Mouse (Mus musculus) forebrain, postnatal 0 days (tissue): ENCODE data around the gene Pcx. TPM values are rescaled to one million over a fixed set of nuclear protein-coding genes. Genes with fewer than 3 reads are reported as not detected.

ENCODE experiments used
- ATAC-seq: fragments of 200-750 bp; cut with Nextera tagmentation; 2 replicates; pipeline ENCODE4 v1.8.0; 2017; ENCODE audit warnings: mild to moderate bottlenecking, moderate library complexity
- DNase-seq: peaks from one replicate; pipeline ENCODE4 v3.0.0-alpha.2; 2015
- H3K27ac ChIP-seq: fragments of 300-500 bp; sonication (generic); 2 replicates; pipeline ENCODE4 v1.5.1; 2014; ENCODE audit warnings: low read depth, mild to moderate bottlenecking, antibody characterized with exemption, low read length, moderate library complexity, mixed read lengths
- H3K27me3 ChIP-seq: fragments of 300-500 bp; sonication (generic); 2 replicates; pipeline ENCODE4 v1.6.1; 2014; ENCODE audit warnings: mild to moderate bottlenecking, low read length, mixed read lengths; ENCODE audit not compliant: insufficient read depth
- H3K36me3 ChIP-seq: fragments of 300-500 bp; sonication (generic); 2 replicates; pipeline ENCODE4 v1.6.1; 2014; ENCODE audit warnings: mild to moderate bottlenecking, moderate library complexity; ENCODE audit not compliant: insufficient read depth
- H3K4me1 ChIP-seq: fragments of 300-500 bp; sonication (generic); 2 replicates; pipeline ENCODE4 v1.6.1; 2014; ENCODE audit warnings: antibody characterized with exemption; ENCODE audit not compliant: insufficient read depth
- H3K4me2 ChIP-seq: fragments of 300-500 bp; sonication (generic); 2 replicates; pipeline ENCODE4 v1.6.1; 2014; ENCODE audit warnings: low read depth, mild to moderate bottlenecking, moderate library complexity
- H3K4me3 ChIP-seq: fragments of 300-500 bp; sonication (generic); 2 replicates; pipeline ENCODE4 v1.5.1; 2014; ENCODE audit warnings: low read depth, low read length, mixed read lengths
- H3K9ac ChIP-seq: fragments of 300-500 bp; sonication (generic); 2 replicates; pipeline ENCODE4 v1.6.1; 2014; ENCODE audit warnings: mild to moderate bottlenecking
- H3K9me3 ChIP-seq: fragments of 300-500 bp; sonication (generic); 2 replicates; pipeline ENCODE4 v1.6.1; 2016; ENCODE audit warnings: low read length
- CTCF ChIP-seq: sonication (generic); IDR thresholded peaks from 2 replicates; pipeline ENCODE4 v1.5.1; 2016; ENCODE audit warnings: antibody characterized with exemption, control low read depth, low read depth
- WGBS: fragments of 180-500 bp; shearing (Covaris S2); extraction: QIAGEN DNeasy Blood & Tissue Kit; methylation state at CpG from one replicate; pipeline ENCODE4 v1.1.7; 2014; 5-methylcytosine and 5-hydroxymethylcytosine counted together
- polyA plus RNA-seq: library from polyadenylated mRNA; unstranded; fragments of >200 nt; fragmentation: Nextera tagmentation; extraction: Ambion mirVana; gene quantifications from 2 replicates; pipeline ENCODE4 v1.2.1, GENCODE M21; 2015
- total RNA-seq: library from RNA; depleted of rRNA; stranded (reverse); fragments of >200 nt; gene quantifications from 2 replicates; pipeline ENCODE4 v1.2.3, GENCODE M21; 2014

Pcx gene
- total and polyA plus RNA-seq, 2 experiments from 2014 or later = 34.5 to 40.7 TPM

GRCm38 (mm10) chr19:4511116-4511841 lies 1.0 kb downstream of the Pcx start:
- no peaks in the 10 kb centered on the region for H3K36me3 ChIP-seq
- WGBS = 5% methylated on average over 13 of the region's 13 CpGs
- no peaks in the 10 kb centered on the region for H3K9me3 ChIP-seq
- no peak for ATAC-seq
- peak overlapping the region; percentile 81 for H3K4me3 ChIP-seq
- TF ChIP-seq CTCF = no peak
- H3K27ac ChIP-seq = no peak overlapping the region
- peak overlapping the region; percentile 72 for H3K4me2 ChIP-seq
- no peak for DNase-seq
- H3K9ac ChIP-seq = no peak overlapping the region
- H3K4me1 ChIP-seq = peaks cover 8% of the 10 kb centered on the region; the same call in 1 of the 2 replicates
- no peaks in the 10 kb centered on the region for H3K27me3 ChIP-seq

GRCm38 (mm10) chr19:4513236-4513858 lies 3.1 kb downstream of the Pcx start:
- Histone ChIP-seq H3K4me1 (peaks cover 8% of the 10 kb centered on the region; the same call in 1 of the 2 replicates), H3K4me2 (no peak overlapping the region), H3K9me3 (no peaks in the 10 kb centered on the region), H3K4me3 (no peak overlapping the region), H3K27me3 (no peaks in the 10 kb centered on the region), H3K9ac (no peak overlapping the region), H3K27ac (no peak overlapping the region), H3K36me3 (no peaks in the 10 kb centered on the region)
- DNase-seq (no peak), ATAC-seq (no peak)
- no peak for TF ChIP-seq CTCF
- 71% methylated on average over 4 of the region's 4 CpGs for WGBS

- 27% methylated on average over 2 of the region's 2 CpGs for WGBS
- Histone ChIP-seq H3K4me2 (no peak overlapping the region), H3K4me3 (no peak overlapping the region), H3K27me3 (no peaks in the 10 kb centered on the region), H3K9me3 (no peaks in the 10 kb centered on the region), H3K36me3 (no peaks in the 10 kb centered on the region), H3K27ac (no peak overlapping the region), H3K9ac (no peak overlapping the region), H3K4me1 (peaks cover 6% of the 10 kb centered on the region; the same call in 1 of the 2 replicates)
- DNase-seq = no peak
- TF ChIP-seq CTCF = no peak
- no peak for ATAC-seq
These were observed 5.5 kb downstream of the Pcx start for GRCm38 (mm10) chr19:4515746-4516145.

- Histone ChIP-seq H3K9me3 (no peaks in the 10 kb centered on the region), H3K9ac (no peak overlapping the region), H3K4me1 (0 out of 2 replicates have a peak, but pooled peaks cover 5% of the 10 kb centered on the region), H3K36me3 (no peaks in the 10 kb centered on the region), H3K4me2 (no peak overlapping the region), H3K27me3 (no peaks in the 10 kb centered on the region), H3K4me3 (no peak overlapping the region), H3K27ac (no peak overlapping the region)
- DNase-seq = no peak
- no peak for TF ChIP-seq CTCF
- 68% methylated on average over 2 of the region's 2 CpGs for WGBS
- no peak for ATAC-seq
These were observed 6.0 kb downstream of the Pcx start for GRCm38 (mm10) chr19:4516288-4516687.

- no peak overlapping the region for H3K4me2 ChIP-seq
- H3K4me1 ChIP-seq = 0 out of 2 replicates have a peak, but pooled peaks cover 5% of the 10 kb centered on the region
- no peaks in the 10 kb centered on the region for H3K36me3 ChIP-seq
- no peak overlapping the region for H3K4me3 ChIP-seq
- ATAC-seq (no peak), DNase-seq (no peak)
- H3K27me3 ChIP-seq = no peaks in the 10 kb centered on the region
- H3K27ac ChIP-seq = no peak overlapping the region
- H3K9me3 ChIP-seq = no peaks in the 10 kb centered on the region
- H3K9ac ChIP-seq = no peak overlapping the region
- 76% methylated on average over 1 of the region's 1 CpGs for WGBS
- TF ChIP-seq CTCF = no peak
These were observed 7.2 kb downstream of the Pcx start for GRCm38 (mm10) chr19:4517483-4517882.

- no peaks in the 10 kb centered on the region for H3K4me1 ChIP-seq
- H3K4me2 ChIP-seq = no peak overlapping the region
- H3K4me3 ChIP-seq = no peak overlapping the region
- H3K27ac ChIP-seq = no peak overlapping the region
- no peaks in the 10 kb centered on the region for H3K9me3 ChIP-seq
- DNase-seq (no peak), ATAC-seq (no peak)
- TF ChIP-seq CTCF = no peak
- H3K36me3 ChIP-seq = no peaks in the 10 kb centered on the region
- WGBS = 92% methylated on average over 3 of the region's 3 CpGs
- H3K27me3 ChIP-seq = no peaks in the 10 kb centered on the region
- no peak overlapping the region for H3K9ac ChIP-seq
These were observed 11.3 kb downstream of the Pcx start for GRCm38 (mm10) chr19:4521426-4522050.

GRCm38 (mm10) chr19:4534646-4535045 lies 24.4 kb downstream of the Pcx start:
- 87% methylated on average over 2 of the region's 2 CpGs for WGBS
- Histone ChIP-seq H3K9me3 (no peaks in the 10 kb centered on the region), H3K36me3 (no peaks in the 10 kb centered on the region), H3K4me1 (no peaks in the 10 kb centered on the region), H3K27ac (no peak overlapping the region), H3K4me3 (no peak overlapping the region), H3K27me3 (no peaks in the 10 kb centered on the region), H3K4me2 (no peak overlapping the region), H3K9ac (no peak overlapping the region)
- TF ChIP-seq CTCF = no peak
- ATAC-seq (no peak), DNase-seq (no peak)
